Mouse (Mus musculus) testis, postnatal 10 days (tissue): ENCODE data around the gene Nmrk1.
A peak's percentile ranks its signal among the peaks of the same experiment; 100 is the strongest.

Experiments used
- DNase-seq: peaks from one replicate; pipeline ENCODE4 v3.0.0; 2021; ENCODE audit warnings: low spot score

Nmrk1 gene

GRCm38 (mm10) chr19:18615680-18616240 is 16.0 kb upstream of the Nmrk1 start:
- no peak for DNase-seq

GRCm38 (mm10) chr19:18617504-18617903 is 14.2 kb upstream of the Nmrk1 start:
- DNase-seq: no peak

- DNase-seq: no peak
These were observed 12.7 kb upstream of the Nmrk1 start for GRCm38 (mm10) chr19:18619060-18619459.

GRCm38 (mm10) chr19:18619691-18620090 is 12.1 kb upstream of the Nmrk1 start:
- no peak for DNase-seq

GRCm38 (mm10) chr19:18623894-18624293 is 7.9 kb upstream of the Nmrk1 start:
- DNase-seq: no peak

GRCm38 (mm10) chr19:18629589-18629988 is 2.2 kb upstream of the Nmrk1 start:
- DNase-seq: peak; percentile 50

GRCm38 (mm10) chr19:18630221-18631119 is 1.3 kb upstream of the Nmrk1 start:
- DNase-seq: no peak

- DNase-seq: peak; percentile 72
These were observed 548 bp upstream of the Nmrk1 start for GRCm38 (mm10) chr19:18631161-18631643.

- no peak for DNase-seq
These were observed 758 bp downstream of the Nmrk1 start for GRCm38 (mm10) chr19:18632231-18633185.

GRCm38 (mm10) chr19:18637954-18638353 is 6.2 kb downstream of the Nmrk1 start:
- DNase-seq: no peak

- DNase-seq: no peak
These were observed 7.2 kb downstream of the Nmrk1 start for GRCm38 (mm10) chr19:18638949-18639348.

GRCm38 (mm10) chr19:18639552-18639951 is 7.8 kb downstream of the Nmrk1 start:
- no peak for DNase-seq

GRCm38 (mm10) chr19:18641001-18641400 is 9.3 kb downstream of the Nmrk1 start:
- DNase-seq: no peak

GRCm38 (mm10) chr19:18643411-18643810 is 11.7 kb downstream of the Nmrk1 start:
- no peak for DNase-seq

- no peak for DNase-seq
These were observed 12.3 kb downstream of the Nmrk1 start for GRCm38 (mm10) chr19:18644084-18644483.

- DNase-seq: no peak
These were observed 14.6 kb downstream of the Nmrk1 start for GRCm38 (mm10) chr19:18646397-18646796.

- DNase-seq: no peak
These were observed 15.2 kb downstream of the Nmrk1 start for GRCm38 (mm10) chr19:18646853-18647420.

- no peak for DNase-seq
These were observed 16.2 kb downstream of the Nmrk1 start for GRCm38 (mm10) chr19:18647775-18648557.

- no peak for DNase-seq
These were observed 16.8 kb downstream of the Nmrk1 start for GRCm38 (mm10) chr19:18648558-18648945.

- DNase-seq: no peak
These were observed 18.2 kb downstream of the Nmrk1 start for GRCm38 (mm10) chr19:18649955-18650354.

- DNase-seq: no peak
These were observed 18.7 kb downstream of the Nmrk1 start for GRCm38 (mm10) chr19:18650473-18650872.
